Mouse (Mus musculus): ENCODE measurements around the gene Il17c. TPM values are rescaled to one million over a fixed set of nuclear protein-coding genes. Genes with fewer than 3 reads are reported as not detected.

Il17c gene
- polyA plus RNA-seq, 1 experiment, result 0.12 TPM

DNA sequence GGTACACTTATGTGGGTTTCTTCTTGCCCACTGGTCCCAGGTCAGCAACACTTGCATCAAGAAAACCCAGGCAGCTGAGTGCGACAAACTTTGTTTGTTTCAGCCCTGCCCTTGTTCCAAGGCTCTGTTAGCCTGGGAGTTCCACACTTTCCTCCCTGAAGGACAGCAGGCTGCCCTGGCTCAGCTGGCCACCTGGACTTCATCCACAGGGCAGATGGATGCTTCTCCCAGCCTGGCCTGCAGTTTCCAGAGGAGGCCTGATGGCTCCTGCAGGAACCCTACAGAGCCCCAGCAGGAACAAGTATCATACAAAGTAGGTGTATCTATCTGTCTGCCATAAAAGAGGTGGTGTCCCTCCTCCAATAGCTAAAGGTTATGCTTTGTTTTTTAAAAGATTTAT is 19.5 kb downstream of the Il17c start:
- no peaks in the 10 kb centered on the region for H3K27me3 ChIP-seq (ENCODE audit: control insufficient read depth, insufficient read depth, insufficient read length)
- H3K79me2 ChIP-seq (ENCODE audit: control insufficient read depth, insufficient read depth), result no peaks in the 10 kb centered on the region
- no peak for TF ChIP-seq CEBPB (IDR thresholded peaks at IDR 0.05; ENCODE audit: low read depth)
- no peak for TF ChIP-seq USF1 (IDR thresholded peaks at IDR 0.05; ENCODE audit: low read depth)
- no peak for TF ChIP-seq FOSL1 (IDR thresholded peaks at IDR 0.05; ENCODE audit: insufficient read depth, low read length, poor library complexity, severe bottlenecking)
- TF ChIP-seq CTCF (IDR thresholded peaks at IDR 0.05; ENCODE audit: control insufficient read depth, insufficient read depth, insufficient read length), result no peak
- TF ChIP-seq MAX (IDR thresholded peaks at IDR 0.05), result no peak
- no peak for TF ChIP-seq MYOD1 (IDR thresholded peaks at IDR 0.05; ENCODE audit: control insufficient read depth, insufficient read length, low read depth)
- no peak for TF ChIP-seq MYOG (IDR thresholded peaks at IDR 0.05; ENCODE audit: control insufficient read depth, extremely low read depth, insufficient read length)

DNA sequence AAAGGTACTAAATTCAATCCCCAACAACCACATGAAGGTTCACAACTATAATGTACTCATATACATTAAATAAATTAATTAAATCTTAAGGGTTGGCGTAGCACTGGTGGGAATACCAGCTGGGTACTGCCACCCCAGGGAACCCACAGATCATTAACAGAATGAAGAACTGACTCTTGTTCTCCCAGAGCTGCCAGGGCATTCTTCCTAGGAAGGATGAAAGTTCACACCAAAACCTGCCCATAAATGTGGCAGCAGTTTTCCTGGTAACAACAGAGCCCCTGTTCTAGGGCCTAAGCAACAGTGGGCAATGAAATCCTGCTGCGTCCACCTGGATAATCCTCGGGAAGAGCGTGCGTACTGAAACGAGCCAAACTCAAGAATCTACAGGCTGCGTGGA is 20.5 kb downstream of the Il17c start:
- Histone ChIP-seq H3K79me2 (ENCODE audit: control insufficient read depth, insufficient read depth) (no peaks in the 10 kb centered on the region), H3ac (ENCODE audit: control insufficient read depth, insufficient read length, low read depth) (peak overlapping the region; percentile 76), H3K4me3 (ENCODE audit: insufficient read depth, poor library complexity, severe bottlenecking) (peak overlapping the region; percentile 56), H3K27me3 (ENCODE audit: control insufficient read depth, insufficient read depth, insufficient read length) (no peaks in the 10 kb centered on the region), H3K79me3 (ENCODE audit: low read depth) (no peaks in the 10 kb centered on the region), H3K36me3 (ENCODE audit: control insufficient read depth, insufficient read depth) (no peaks in the 10 kb centered on the region)
- no peak for TF ChIP-seq CTCF (IDR thresholded peaks at IDR 0.05; ENCODE audit: control insufficient read depth, insufficient read depth, insufficient read length)
- no peak for TF ChIP-seq FOSL1 (IDR thresholded peaks at IDR 0.05; ENCODE audit: insufficient read depth, low read length, poor library complexity, severe bottlenecking)
- no peak for TF ChIP-seq MAX (IDR thresholded peaks at IDR 0.05)
- TF ChIP-seq MYOG (IDR thresholded peaks at IDR 0.05; ENCODE audit: control insufficient read depth, extremely low read depth, insufficient read length), result no peak
- TF ChIP-seq MYOD1 (IDR thresholded peaks at IDR 0.05; ENCODE audit: control insufficient read depth, insufficient read length, low read depth), result no peak
- no peak for TF ChIP-seq CEBPB (IDR thresholded peaks at IDR 0.05; ENCODE audit: low read depth)
- no peak for TF ChIP-seq USF1 (IDR thresholded peaks at IDR 0.05; ENCODE audit: low read depth)

More for the DNA sequence above, 19.5 kb downstream of the Il17c start:
- Histone ChIP-seq H3K36me3 (ENCODE audit: control insufficient read depth, insufficient read depth) (no peaks in the 10 kb centered on the region), H3K79me3 (ENCODE audit: low read depth) (no peaks in the 10 kb centered on the region), H3ac (ENCODE audit: control insufficient read depth, insufficient read length, low read depth) (no peak overlapping the region), H3K4me3 (ENCODE audit: insufficient read depth, poor library complexity, severe bottlenecking) (no peak overlapping the region)

DNA sequence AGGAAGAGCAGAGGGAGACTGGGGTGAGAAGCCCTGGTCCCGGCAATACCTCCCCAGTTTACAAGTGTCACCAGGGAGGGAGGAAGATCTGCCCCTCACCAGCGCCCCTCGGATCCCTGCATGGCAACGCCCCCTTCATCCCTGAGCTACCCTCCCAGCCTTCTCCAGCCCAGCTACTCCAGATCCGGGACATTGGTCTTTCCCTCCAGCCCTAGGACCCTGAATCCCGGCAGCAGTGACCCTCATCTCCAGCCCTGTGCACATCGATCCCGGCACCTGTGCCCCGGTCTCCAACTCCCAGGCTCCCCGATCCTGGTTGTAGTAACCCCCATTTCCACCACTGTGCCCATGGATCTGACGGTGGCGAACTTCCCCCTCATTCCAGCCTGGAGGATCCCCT is 21.0 kb downstream of the Il17c start:
- TF ChIP-seq FOSL1 (IDR thresholded peaks at IDR 0.05; ENCODE audit: insufficient read depth, low read length, poor library complexity, severe bottlenecking), result no peak
- TF ChIP-seq CTCF (IDR thresholded peaks at IDR 0.05; ENCODE audit: control insufficient read depth, insufficient read depth, insufficient read length), result no peak
- no peak for TF ChIP-seq MYOD1 (IDR thresholded peaks at IDR 0.05; ENCODE audit: control insufficient read depth, insufficient read length, low read depth)
- no peak for TF ChIP-seq MYOG (IDR thresholded peaks at IDR 0.05; ENCODE audit: control insufficient read depth, extremely low read depth, insufficient read length)
- TF ChIP-seq CEBPB (IDR thresholded peaks at IDR 0.05; ENCODE audit: low read depth), result no peak
- no peak for TF ChIP-seq MAX (IDR thresholded peaks at IDR 0.05)
- TF ChIP-seq USF1 (IDR thresholded peaks at IDR 0.05; ENCODE audit: low read depth), result no peak
- H3K27me3 ChIP-seq (ENCODE audit: control insufficient read depth, insufficient read depth, insufficient read length), result no peaks in the 10 kb centered on the region
- no peaks in the 10 kb centered on the region for H3K36me3 ChIP-seq (ENCODE audit: control insufficient read depth, insufficient read depth)
- H3K79me3 ChIP-seq (ENCODE audit: low read depth), result no peaks in the 10 kb centered on the region
- peak overlapping the region; percentile 76 for H3ac ChIP-seq (ENCODE audit: control insufficient read depth, insufficient read length, low read depth)
- peak overlapping the region; percentile 56 for H3K4me3 ChIP-seq (ENCODE audit: insufficient read depth, poor library complexity, severe bottlenecking)
- no peaks in the 10 kb centered on the region for H3K79me2 ChIP-seq (ENCODE audit: control insufficient read depth, insufficient read depth)

DNA sequence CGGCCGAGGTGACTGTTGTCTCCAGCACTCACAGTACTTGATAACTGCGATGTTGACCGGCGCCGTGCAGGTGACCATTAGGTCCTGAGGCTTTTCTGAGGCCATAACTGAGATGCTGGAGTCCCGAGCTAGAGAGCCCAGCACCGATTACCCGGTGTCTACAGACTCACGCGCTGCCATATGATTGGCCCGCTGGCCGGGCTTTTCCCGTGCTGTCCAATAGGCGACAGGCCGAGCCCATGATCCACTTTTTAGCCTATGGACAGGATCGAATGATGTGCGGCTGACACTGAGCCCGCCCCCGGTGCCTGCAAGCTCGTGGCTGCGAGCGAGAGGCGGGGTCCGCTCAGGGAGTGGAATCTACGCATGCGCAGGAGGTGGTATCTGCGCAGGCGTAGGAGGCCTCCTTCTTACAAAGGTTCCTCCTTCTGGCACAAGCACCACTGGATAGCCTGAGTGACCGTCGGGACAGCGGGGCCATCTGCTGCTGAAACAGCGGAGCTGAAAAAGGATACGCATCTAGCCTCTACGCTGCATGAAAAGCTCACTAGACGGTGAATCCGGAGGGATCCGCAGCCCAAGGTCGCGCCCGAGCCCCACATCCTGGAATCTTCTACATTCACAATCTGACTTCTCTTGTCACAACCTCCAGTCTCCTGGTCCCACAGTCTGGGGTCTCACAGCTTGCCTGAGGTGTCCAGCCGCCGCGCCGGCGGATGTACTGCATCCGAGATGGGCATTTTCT is 21.6 kb downstream of the Il17c start, which contains the start of gene Mvd:
Gene Mvd (minus strand): TSS at position 161 of the 745 bp plus-strand sequence.
- Histone ChIP-seq H3K79me2 (ENCODE audit: control insufficient read depth, insufficient read depth) (no peaks in the 10 kb centered on the region), H3K79me3 (ENCODE audit: low read depth) (no peaks in the 10 kb centered on the region), H3K27me3 (ENCODE audit: control insufficient read depth, insufficient read depth, insufficient read length) (no peaks in the 10 kb centered on the region), H3K36me3 (ENCODE audit: control insufficient read depth, insufficient read depth) (no peaks in the 10 kb centered on the region), H3ac (ENCODE audit: control insufficient read depth, insufficient read length, low read depth) (peak within 1 kb of the TSS; percentile 80), H3K4me3 (ENCODE audit: insufficient read depth, poor library complexity, severe bottlenecking) (peak within 1 kb of the TSS; percentile 56)
- TF ChIP-seq MAX (IDR thresholded peaks at IDR 0.05), result peak; percentile 59
- TF ChIP-seq CEBPB (IDR thresholded peaks at IDR 0.05; ENCODE audit: low read depth), result no peak
- TF ChIP-seq USF1 (IDR thresholded peaks at IDR 0.05; ENCODE audit: low read depth), result peak; percentile 18

DNA sequence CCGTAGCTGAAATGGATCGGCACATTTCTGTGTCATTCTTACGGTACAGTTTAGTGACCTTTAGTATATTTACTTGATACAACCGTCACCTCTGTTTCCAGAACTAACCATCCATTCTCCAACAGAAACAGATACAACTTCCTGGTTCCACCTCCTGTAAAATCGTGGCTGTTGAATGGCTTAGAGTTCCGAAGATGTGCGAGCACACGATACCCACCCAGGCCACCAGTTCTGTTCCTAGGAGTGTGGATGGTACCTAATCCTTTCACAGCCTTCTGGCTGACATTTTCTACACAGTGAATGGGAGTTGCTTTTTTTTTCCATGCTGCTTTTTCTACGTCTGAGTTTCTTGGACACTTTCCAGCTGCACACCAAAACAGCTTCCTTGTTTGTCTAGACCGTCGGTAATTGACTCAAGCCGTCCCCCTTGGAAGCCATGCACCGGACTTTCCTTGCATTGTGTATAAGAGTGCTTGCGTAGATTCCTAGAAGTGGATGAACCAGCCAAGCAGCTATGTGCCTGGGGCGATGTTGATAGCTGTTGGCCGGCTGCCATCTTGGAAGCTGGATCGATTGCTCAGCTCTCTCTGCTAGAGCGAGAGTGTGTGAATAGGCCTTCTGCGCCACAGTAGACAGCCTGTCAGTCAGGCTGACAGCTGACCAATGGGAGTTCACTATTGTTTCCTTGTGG is 22.4 kb downstream of the Il17c start:
- Histone ChIP-seq H3K36me3 (ENCODE audit: control insufficient read depth, insufficient read depth) (no peaks in the 10 kb centered on the region), H3K27me3 (ENCODE audit: control insufficient read depth, insufficient read depth, insufficient read length) (peaks cover 7% of the 10 kb centered on the region)
- TF ChIP-seq MYOG (IDR thresholded peaks at IDR 0.05; ENCODE audit: control insufficient read depth, extremely low read depth, insufficient read length), result no peak
- TF ChIP-seq FOSL1 (IDR thresholded peaks at IDR 0.05; ENCODE audit: insufficient read depth, low read length, poor library complexity, severe bottlenecking), result no peak
- TF ChIP-seq MAX (IDR thresholded peaks at IDR 0.05), result no peak
- TF ChIP-seq MYOD1 (IDR thresholded peaks at IDR 0.05; ENCODE audit: control insufficient read depth, insufficient read length, low read depth), result no peak
- no peak for TF ChIP-seq CEBPB (IDR thresholded peaks at IDR 0.05; ENCODE audit: low read depth)
- no peak for TF ChIP-seq CTCF (IDR thresholded peaks at IDR 0.05; ENCODE audit: control insufficient read depth, insufficient read depth, insufficient read length)
- no peak for TF ChIP-seq USF1 (IDR thresholded peaks at IDR 0.05; ENCODE audit: low read depth)

More for the DNA sequence above, 22.4 kb downstream of the Il17c start:
- Histone ChIP-seq H3ac (ENCODE audit: control insufficient read depth, insufficient read length, low read depth) (peak overlapping the region; percentile 44), H3K79me2 (ENCODE audit: control insufficient read depth, insufficient read depth) (no peaks in the 10 kb centered on the region), H3K79me3 (ENCODE audit: low read depth) (no peaks in the 10 kb centered on the region), H3K4me3 (ENCODE audit: insufficient read depth, poor library complexity, severe bottlenecking) (peak overlapping the region; percentile 32)

Measured in C2C12 (cell line).